Mouse (Mus musculus): ENCODE measurements at regions not wholly inside any gene's neighbourhood (a gene's known extent, or its start where the extent isn't known, plus 50 kb on each side); places are given as distances from the start of the nearest gene placed in this dataset.

- H3K36me3 ChIP-seq (replicated peaks in 1 of 2; ENCODE audit: control insufficient read depth in 1 of 2, insufficient read depth in 1 of 2, low read length in 1 of 2) = no peaks in the 10 kb centered on the region
- dilution Hi-C loops (cut with MboI; ENCODE audit: extremely low pct_ligation_motif_present, extremely low pct_unique_long_range_greater_than_20kb, low sequenced_read_pairs) (no loop called here), in situ Hi-C loops (cut with MboI; ENCODE audit: low pct_ligation_motif_present, low pct_unique_long_range_greater_than_20kb, low sequenced_read_pairs) (no loop called here)
- H3K4me2 ChIP-seq (ENCODE audit: insufficient read depth, low read depth, poor library complexity, severe bottlenecking) = no peak overlapping the region
- H3K4me1 ChIP-seq (ENCODE audit: control insufficient read depth in 1 of 2, insufficient read depth in 2 of 2) = no peaks in the 10 kb centered on the region
- H3K27me3 ChIP-seq (replicated peaks) = no peaks in the 10 kb centered on the region
- H3K4me3 ChIP-seq (replicated peaks in 1 of 3; ENCODE audit: low read depth in 2 of 3, low read length in 2 of 3, poor library complexity in 1 of 3) = no peak overlapping the region
- no peaks in the 10 kb centered on the region for H3K79me2 ChIP-seq (replicated peaks; ENCODE audit: control insufficient read depth, extremely low read depth, insufficient read depth, poor library complexity, severe bottlenecking)
- peaks cover 69% of the 10 kb centered on the region for H3K9me3 ChIP-seq (replicated peaks; ENCODE audit: low read length)
- TF ChIP-seq POLR2AphosphoS2 (IDR thresholded peaks at IDR 0.05; ENCODE audit: low read depth, low read length) = no peak
- no peak for TF ChIP-seq ELF1 (IDR thresholded peaks at IDR 0.05; ENCODE audit: low read depth, low read length)
- TF ChIP-seq ZKSCAN1 (IDR thresholded peaks at IDR 0.05; ENCODE audit: borderline replicate concordance, low read depth, low read length) = no peak
- no peak for TF ChIP-seq ZMIZ1 (IDR thresholded peaks at IDR 0.05; ENCODE audit: low read depth, low read length)
- TF ChIP-seq IRF4 (IDR thresholded peaks at IDR 0.05; ENCODE audit: low read depth, low read length) = no peak
- TF ChIP-seq NRF1 (IDR thresholded peaks at IDR 0.05; ENCODE audit: low read depth, low read length) = no peak
- TF ChIP-seq CTCF (conservative IDR thresholded peaks at IDR 0.05 in 1 of 2, IDR thresholded peaks at IDR 0.05 in 1 of 2; ENCODE audit: low read depth in 2 of 2, low read length in 2 of 2) = no peak
- no peak for TF ChIP-seq MAFK (IDR thresholded peaks at IDR 0.05; ENCODE audit: insufficient replicate concordance, low read length)
- TF ChIP-seq MAX (IDR thresholded peaks at IDR 0.05; ENCODE audit: low read length) = no peak
- DNase-seq (ENCODE audit: extremely low read depth) = no peak
- no peak overlapping the region for H3K9ac ChIP-seq (ENCODE audit: insufficient read depth, low read depth)
- no peak overlapping the region for H3K27ac ChIP-seq (ENCODE audit: insufficient read depth, low read depth)
Observed at GRCm38 (mm10) chr9:47422151-47422599, 107.8 kb upstream of the Cadm1 start.

- H3K4me2 ChIP-seq (ENCODE audit: insufficient read depth, low read depth, poor library complexity, severe bottlenecking) = no peak overlapping the region
- H3K9ac ChIP-seq (ENCODE audit: insufficient read depth, low read depth) = no peak overlapping the region
- H3K9me3 ChIP-seq (replicated peaks; ENCODE audit: low read length) = peaks cover 69% of the 10 kb centered on the region
- in situ Hi-C loops (cut with MboI; ENCODE audit: low pct_ligation_motif_present, low pct_unique_long_range_greater_than_20kb, low sequenced_read_pairs) (no loop called here), dilution Hi-C loops (cut with MboI; ENCODE audit: extremely low pct_ligation_motif_present, extremely low pct_unique_long_range_greater_than_20kb, low sequenced_read_pairs) (no loop called here)
- no peaks in the 10 kb centered on the region for H3K4me1 ChIP-seq (ENCODE audit: control insufficient read depth in 1 of 2, insufficient read depth in 2 of 2)
- no peak overlapping the region for H3K4me3 ChIP-seq (replicated peaks in 1 of 3; ENCODE audit: low read depth in 2 of 3, low read length in 2 of 3, poor library complexity in 1 of 3)
- no peaks in the 10 kb centered on the region for H3K27me3 ChIP-seq (replicated peaks)
- no peaks in the 10 kb centered on the region for H3K79me2 ChIP-seq (replicated peaks; ENCODE audit: control insufficient read depth, extremely low read depth, insufficient read depth, poor library complexity, severe bottlenecking)
- no peak for TF ChIP-seq POLR2AphosphoS2 (IDR thresholded peaks at IDR 0.05; ENCODE audit: low read depth, low read length)
- no peak for TF ChIP-seq ELF1 (IDR thresholded peaks at IDR 0.05; ENCODE audit: low read depth, low read length)
- TF ChIP-seq RAD21 (IDR thresholded peaks at IDR 0.05; ENCODE audit: low read depth, low read length) = no peak
- TF ChIP-seq MAZ (IDR thresholded peaks at IDR 0.05; ENCODE audit: low read depth, low read length) = no peak
- no peak for TF ChIP-seq UBTF (IDR thresholded peaks at IDR 0.05; ENCODE audit: low read depth, low read length)
- no peak for TF ChIP-seq ETS1 (conservative IDR thresholded peaks at IDR 0.05; ENCODE audit: low read depth, low read length)
- no peak for TF ChIP-seq PAX5 (IDR thresholded peaks at IDR 0.05; ENCODE audit: low read length)
- TF ChIP-seq GABPA (IDR thresholded peaks at IDR 0.05; ENCODE audit: insufficient replicate concordance, low read depth, low read length) = no peak
- TF ChIP-seq JUN (IDR thresholded peaks at IDR 0.05; ENCODE audit: insufficient read depth, low read depth, low read length) = no peak
- TF ChIP-seq CTCF (conservative IDR thresholded peaks at IDR 0.05 in 1 of 2, IDR thresholded peaks at IDR 0.05 in 1 of 2; ENCODE audit: low read depth in 2 of 2, low read length in 2 of 2) = no peak
- no peak for TF ChIP-seq MAFK (IDR thresholded peaks at IDR 0.05; ENCODE audit: insufficient replicate concordance, low read length)
- no peak for TF ChIP-seq HCFC1 (IDR thresholded peaks at IDR 0.05; ENCODE audit: low read depth, low read length)
- no peak for TF ChIP-seq CHD2 (IDR thresholded peaks at IDR 0.05; ENCODE audit: low read length)
- no peak for TF ChIP-seq ZNF384 (IDR thresholded peaks at IDR 0.05; ENCODE audit: low read depth, low read length)
- no peak for TF ChIP-seq MXI1 (IDR thresholded peaks at IDR 0.05; ENCODE audit: low read depth, low read length)
- no peak for TF ChIP-seq BHLHE40 (IDR thresholded peaks at IDR 0.05; ENCODE audit: low read depth, low read length)
- H3K27ac ChIP-seq (ENCODE audit: insufficient read depth, low read depth) = no peak overlapping the region
- H3K36me3 ChIP-seq (replicated peaks in 1 of 2; ENCODE audit: control insufficient read depth in 1 of 2, insufficient read depth in 1 of 2, low read length in 1 of 2) = no peaks in the 10 kb centered on the region
- no peak for DNase-seq (ENCODE audit: extremely low read depth)
Observed at GRCm38 (mm10) chr9:47422741-47423461, 107.1 kb upstream of the Cadm1 start.
